Mouse (Mus musculus): Measurements from ENCODE around the gene Cbfa2t2. TPM values are rescaled to one million over a fixed set of nuclear protein-coding genes. Genes with fewer than 3 reads are reported as not detected.
A peak's percentile ranks its signal among the peaks of the same experiment; 100 is the strongest.

Cbfa2t2 gene
- 11.7 and 11.8 TPM in 2 replicates for polyA plus RNA-seq (2012; rRNA removed)

DNA sequence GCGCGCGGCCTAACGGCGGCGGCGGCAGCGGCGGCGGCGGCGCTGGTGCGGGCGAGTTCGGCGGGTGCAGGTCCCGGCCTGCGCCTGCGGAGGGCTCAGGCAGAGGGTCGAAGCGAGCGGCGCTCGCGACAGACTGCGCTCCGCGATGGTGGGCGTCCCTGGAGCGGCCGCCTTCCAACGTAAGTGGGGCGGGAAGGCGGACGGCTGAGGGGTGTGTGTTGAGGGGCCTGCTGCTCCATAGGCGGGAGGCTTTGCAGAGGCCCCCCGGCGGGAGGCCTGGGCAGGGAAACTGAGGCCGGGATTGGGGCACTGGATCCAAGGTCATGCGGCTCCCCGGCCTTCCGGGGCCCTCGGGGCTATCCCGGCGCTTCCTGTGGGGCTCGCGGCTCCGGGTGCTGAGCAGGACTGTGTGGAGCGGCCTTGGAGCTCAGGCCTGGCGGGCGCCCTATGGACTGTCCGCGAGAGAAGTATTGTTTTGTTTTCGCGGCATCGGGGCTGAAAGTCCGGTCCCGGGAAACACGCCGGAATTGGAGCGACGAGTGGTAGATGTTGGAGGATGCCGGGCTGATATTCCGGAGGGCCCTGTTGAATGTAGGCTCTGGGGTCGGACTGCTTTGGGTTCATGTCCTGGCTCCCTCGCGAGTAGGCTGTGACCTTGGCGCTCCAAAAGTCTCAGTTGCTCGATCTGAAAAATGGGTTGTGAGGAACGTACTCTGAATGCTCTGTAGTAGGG lies at the start of gene Cbfa2t2:
TSS of gene Cbfa2t2 (plus strand) at position 24 of the 733 bp plus-strand sequence.
- TF ChIP-seq CTCF (conservative IDR thresholded peaks at IDR 0.05; ENCODE audit: insufficient read depth, insufficient read length, low read depth, low read length) = no peak
- no peak for TF ChIP-seq POLR2A (IDR thresholded peaks at IDR 0.05; ENCODE audit: low read depth, low read length)
- DNase-seq = peak; percentile 72
- Histone ChIP-seq H3K27me3 (replicated peaks; ENCODE audit: control insufficient read depth, insufficient read depth, low read length) (no peaks in the 10 kb centered on the region), H3K4me1 (ENCODE audit: control insufficient read depth, insufficient read depth, low read length) (peaks cover 21% of the 10 kb centered on the region; the same call in 1 of the 2 replicates), H3K36me3 (ENCODE audit: control insufficient read depth, insufficient read depth, low read length) (no peaks in the 10 kb centered on the region), H3K27ac (ENCODE audit: insufficient read depth, low read depth, low read length) (peak within 1 kb of the TSS; percentile 79), H3K4me3 (ENCODE audit: insufficient read depth, low read depth, low read length) (peak within 1 kb of the TSS; percentile 86)
- under 1% methylated on average over 56 of the region's 70 CpGs for WGBS

GRCm38 (mm10) chr2:154390180-154390964 lies 45.9 kb upstream of the Cbfa2t2 start:
- Histone ChIP-seq H3K27ac (ENCODE audit: insufficient read depth, low read depth, low read length) (peak overlapping the region; percentile 72), H3K36me3 (ENCODE audit: control insufficient read depth, insufficient read depth, low read length) (no peaks in the 10 kb centered on the region), H3K4me1 (ENCODE audit: control insufficient read depth, insufficient read depth, low read length) (peaks cover 19% of the 10 kb centered on the region), H3K27me3 (replicated peaks; ENCODE audit: control insufficient read depth, insufficient read depth, low read length) (no peaks in the 10 kb centered on the region), H3K4me3 (ENCODE audit: insufficient read depth, low read depth, low read length) (no peak overlapping the region)
- DNase-seq = peak; percentile 99
- WGBS = 12% methylated on average over 11 of the region's 11 CpGs
- TF ChIP-seq CTCF (conservative IDR thresholded peaks at IDR 0.05; ENCODE audit: insufficient read depth, insufficient read length, low read depth, low read length) (no peak), POLR2A (IDR thresholded peaks at IDR 0.05; ENCODE audit: low read depth, low read length) (no peak)

GRCm38 (mm10) chr2:154394602-154395001 lies 41.7 kb upstream of the Cbfa2t2 start:
- H3K4me3 ChIP-seq (ENCODE audit: insufficient read depth, low read depth, low read length) = no peak overlapping the region
- TF ChIP-seq CTCF (conservative IDR thresholded peaks at IDR 0.05; ENCODE audit: insufficient read depth, insufficient read length, low read depth, low read length) (no peak), POLR2A (IDR thresholded peaks at IDR 0.05; ENCODE audit: low read depth, low read length) (no peak)
- no peaks in the 10 kb centered on the region; the same call in 1 of the 2 replicates for H3K36me3 ChIP-seq (ENCODE audit: control insufficient read depth, insufficient read depth, low read length)
- peak; percentile 52 for DNase-seq
- H3K27ac ChIP-seq (ENCODE audit: insufficient read depth, low read depth, low read length) = no peak overlapping the region
- H3K27me3 ChIP-seq (replicated peaks; ENCODE audit: control insufficient read depth, insufficient read depth, low read length) = no peaks in the 10 kb centered on the region
- 58% methylated on average over 3 of the region's 3 CpGs for WGBS
- peaks cover 26% of the 10 kb centered on the region for H3K4me1 ChIP-seq (ENCODE audit: control insufficient read depth, insufficient read depth, low read length)

DNA sequence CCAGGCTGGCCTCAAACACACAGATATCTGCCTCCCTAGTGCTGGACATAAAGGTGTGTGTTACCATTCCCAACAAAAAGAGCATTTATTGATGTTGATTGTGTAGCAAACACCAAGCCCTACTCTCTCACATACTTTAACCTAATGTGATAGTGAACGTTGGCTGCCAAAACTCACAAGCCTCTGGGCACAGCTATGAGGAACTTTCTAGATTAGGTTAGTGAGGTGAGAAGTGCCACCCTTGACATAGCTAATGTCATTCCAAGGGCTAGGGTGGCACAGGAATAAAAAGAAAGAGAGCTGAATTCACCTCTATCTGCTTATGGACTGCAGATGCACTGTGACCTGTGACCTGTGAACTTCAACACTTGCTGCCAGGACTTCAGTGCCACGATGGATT lies 39.8 kb upstream of the Cbfa2t2 start:
- H3K27me3 ChIP-seq (replicated peaks; ENCODE audit: control insufficient read depth, insufficient read depth, low read length) = no peaks in the 10 kb centered on the region
- WGBS = 35% methylated on average over 2 of the region's 2 CpGs
- no peaks in the 10 kb centered on the region; the same call in 1 of the 2 replicates for H3K36me3 ChIP-seq (ENCODE audit: control insufficient read depth, insufficient read depth, low read length)
- H3K4me3 ChIP-seq (ENCODE audit: insufficient read depth, low read depth, low read length) = no peak overlapping the region
- H3K27ac ChIP-seq (ENCODE audit: insufficient read depth, low read depth, low read length) = no peak overlapping the region
- no peak for TF ChIP-seq CTCF (conservative IDR thresholded peaks at IDR 0.05; ENCODE audit: insufficient read depth, insufficient read length, low read depth, low read length)
- TF ChIP-seq POLR2A (IDR thresholded peaks at IDR 0.05; ENCODE audit: low read depth, low read length) = no peak
- H3K4me1 ChIP-seq (ENCODE audit: control insufficient read depth, insufficient read depth, low read length) = peaks cover 17% of the 10 kb centered on the region; the same call in 1 of the 2 replicates
- peak; percentile 29 for DNase-seq

- peak overlapping the region; percentile 53 for H3K27ac ChIP-seq (ENCODE audit: insufficient read depth, low read depth, low read length)
- no peaks in the 10 kb centered on the region for H3K27me3 ChIP-seq (replicated peaks; ENCODE audit: control insufficient read depth, insufficient read depth, low read length)
- no peaks in the 10 kb centered on the region; the same call in 1 of the 2 replicates for H3K36me3 ChIP-seq (ENCODE audit: control insufficient read depth, insufficient read depth, low read length)
- H3K4me1 ChIP-seq (ENCODE audit: control insufficient read depth, insufficient read depth, low read length) = peaks cover 17% of the 10 kb centered on the region; the same call in 1 of the 2 replicates
- H3K4me3 ChIP-seq (ENCODE audit: insufficient read depth, low read depth, low read length) = no peak overlapping the region
- 41% methylated on average over 7 of the region's 7 CpGs for WGBS
- TF ChIP-seq POLR2A (IDR thresholded peaks at IDR 0.05; ENCODE audit: low read depth, low read length) (no peak), CTCF (conservative IDR thresholded peaks at IDR 0.05; ENCODE audit: insufficient read depth, insufficient read length, low read depth, low read length) (no peak)
- peak; percentile 85 for DNase-seq
Observed at GRCm38 (mm10) chr2:154398267-154398666, 38.0 kb upstream of the Cbfa2t2 start.

GRCm38 (mm10) chr2:154399325-154399724 lies 37.0 kb upstream of the Cbfa2t2 start:
- TF ChIP-seq POLR2A (IDR thresholded peaks at IDR 0.05; ENCODE audit: low read depth, low read length) (no peak), CTCF (conservative IDR thresholded peaks at IDR 0.05; ENCODE audit: insufficient read depth, insufficient read length, low read depth, low read length) (no peak)
- Histone ChIP-seq H3K4me1 (ENCODE audit: control insufficient read depth, insufficient read depth, low read length) (peaks cover 17% of the 10 kb centered on the region; the same call in 1 of the 2 replicates), H3K4me3 (ENCODE audit: insufficient read depth, low read depth, low read length) (no peak overlapping the region), H3K36me3 (ENCODE audit: control insufficient read depth, insufficient read depth, low read length) (no peaks in the 10 kb centered on the region; the same call in 1 of the 2 replicates), H3K27ac (ENCODE audit: insufficient read depth, low read depth, low read length) (no peak overlapping the region), H3K27me3 (replicated peaks; ENCODE audit: control insufficient read depth, insufficient read depth, low read length) (no peaks in the 10 kb centered on the region)
- WGBS = 65% methylated on average over 2 of the region's 2 CpGs
- DNase-seq = peak; percentile 18

- no peak for TF ChIP-seq POLR2A (IDR thresholded peaks at IDR 0.05; ENCODE audit: low read depth, low read length)
- TF ChIP-seq CTCF (conservative IDR thresholded peaks at IDR 0.05; ENCODE audit: insufficient read depth, insufficient read length, low read depth, low read length) = no peak
- 36% methylated on average over 1 of the region's 1 CpGs for WGBS
- no peak overlapping the region for H3K4me3 ChIP-seq (ENCODE audit: insufficient read depth, low read depth, low read length)
- DNase-seq = no peak
- peaks cover 22% of the 10 kb centered on the region; the same call in 1 of the 2 replicates for H3K4me1 ChIP-seq (ENCODE audit: control insufficient read depth, insufficient read depth, low read length)
- no peak overlapping the region for H3K27ac ChIP-seq (ENCODE audit: insufficient read depth, low read depth, low read length)
- no peaks in the 10 kb centered on the region for H3K27me3 ChIP-seq (replicated peaks; ENCODE audit: control insufficient read depth, insufficient read depth, low read length)
- H3K36me3 ChIP-seq (ENCODE audit: control insufficient read depth, insufficient read depth, low read length) = no peaks in the 10 kb centered on the region; the same call in 1 of the 2 replicates
Observed at GRCm38 (mm10) chr2:154401976-154402375, 34.3 kb upstream of the Cbfa2t2 start.
